In genomic region chr10:60582956-60583355, GRCm38 (mm10) we compare ENCODE assay signal across 23 mouse cellular contexts.
A peak's percentile ranks its signal among the peaks of the same experiment; 100 is the strongest.
DNase-seq lines count a peak whose midpoint lies in the region; ATAC-seq and TF ChIP-seq lines count a peak whose summit lies in the region.
"Had no signal": no experiment of that assay in that cellular context is flagged by ENCODE, and none has a peak within 500 bp of the region (broad histone marks: within the 10 kb centered on the region; RNA-seq: fewer than 3 reads in every experiment).

No protein-coding gene starts in this region.

- intact Hi-C loops in left cerebral cortex, adult 2 months (cut with DNase I), result no loop called here

- 22% methylated on average over 15 of the region's 15 CpGs for WGBS in forebrain, embryonic 15.5 days
- 25% methylated on average over 15 of the region's 15 CpGs for WGBS in neural tube, embryonic 13.5 days
- WGBS in heart, embryonic 12.5 days, result 71% methylated on average over 15 of the region's 15 CpGs

- no peak overlapping the region for H3K4me3 ChIP-seq in forebrain, embryonic 15.5 days
- H3K4me3 ChIP-seq in neural tube, embryonic 13.5 days, result no peak overlapping the region
- no peak overlapping the region for H3K4me3 ChIP-seq in heart, embryonic 12.5 days
- no peak overlapping the region for H3K4me3 ChIP-seq in left cerebral cortex, adult 2 months
- H3K4me3 ChIP-seq: heart, embryonic 13.5 days; limb, embryonic 13.5 days; myocyte had no signal

- 0 out of 2 replicates have a peak overlapping the region, but pooled peaks have one; percentile 19 for H3K4me2 ChIP-seq in forebrain, embryonic 15.5 days (replicated peaks)
- peak overlapping the region; percentile 9; the same call in 1 of the 2 replicates for H3K4me2 ChIP-seq in neural tube, embryonic 13.5 days
- H3K4me2 ChIP-seq in heart, embryonic 12.5 days, result no peak overlapping the region
- H3K4me2 ChIP-seq: heart, embryonic 13.5 days; limb, embryonic 13.5 days; midbrain, embryonic 11.5 days had no signal

- peak; percentile 40 for DNase-seq in embryo, embryonic 11 days
- no peak for DNase-seq in embryo, embryonic 10.5 days (ENCODE audit: low spot score)
- peak; percentile 80 for DNase-seq in Muller cell, postnatal 12 days (ENCODE audit: inconsistent ontology term)
- no peak for DNase-seq in left cerebral cortex, adult 2 months (ENCODE audit: extremely low spot score in 1 of 2, low spot score in 2 of 2)
- DNase-seq: adrenal gland, postnatal 14 days; cerebellum, adult 11-12 months; cerebellum, postnatal 14 days; gastrocnemius, postnatal 10 days; heart, adult 11 months; heart, postnatal 36 days; thymus, postnatal 36 days had no signal

- H3K36me3 ChIP-seq in forebrain, embryonic 15.5 days, result no peaks in the 10 kb centered on the region
- no peaks in the 10 kb centered on the region for H3K36me3 ChIP-seq in neural tube, embryonic 13.5 days
- H3K36me3 ChIP-seq in heart, embryonic 12.5 days, result no peaks in the 10 kb centered on the region
- H3K36me3 ChIP-seq: G1E; heart, embryonic 13.5 days; limb, embryonic 13.5 days had no signal

- peaks cover 17% of the 10 kb centered on the region for H3K4me1 ChIP-seq in forebrain, embryonic 15.5 days
- peaks cover 10% of the 10 kb centered on the region for H3K4me1 ChIP-seq in neural tube, embryonic 13.5 days (replicated peaks)
- H3K4me1 ChIP-seq in heart, embryonic 12.5 days (replicated peaks), result peaks cover 11% of the 10 kb centered on the region

- H3K9me3 ChIP-seq in forebrain, embryonic 15.5 days, result no peaks in the 10 kb centered on the region
- no peaks in the 10 kb centered on the region for H3K9me3 ChIP-seq in neural tube, embryonic 13.5 days
- H3K9me3 ChIP-seq in heart, embryonic 12.5 days (replicated peaks), result peaks cover 5% of the 10 kb centered on the region; the same call in 1 of the 2 replicates
- H3K9me3 ChIP-seq: heart, embryonic 13.5 days; limb, embryonic 13.5 days had no signal

- no peak; the same call in 1 of the 2 replicates for ATAC-seq in forebrain, embryonic 15.5 days (replicated peaks)
- ATAC-seq in neural tube, embryonic 13.5 days (ENCODE audit: low read depth), result 0 out of 2 replicates have a peak, but pooled peaks have one; percentile 57
- ATAC-seq in heart, embryonic 12.5 days (ENCODE audit: insufficient number of reproducible peaks, low FRiP score), result no peak
- ATAC-seq in megakaryocyte progenitor cell, adult 5-6 weeks (replicated peaks; ENCODE audit: poor library complexity), result no peak
- ATAC-seq: intestine, embryonic 16.5 days had no signal

- no peak for TF ChIP-seq CTCF in left cerebral cortex, adult 2 months (IDR thresholded peaks at IDR 0.05)

- H3K9ac ChIP-seq in forebrain, embryonic 15.5 days (replicated peaks), result no peak overlapping the region
- no peak overlapping the region for H3K9ac ChIP-seq in neural tube, embryonic 13.5 days
- no peak overlapping the region for H3K9ac ChIP-seq in heart, embryonic 12.5 days
- H3K9ac ChIP-seq: heart, embryonic 13.5 days; limb, embryonic 13.5 days; liver, embryonic 14.5 days had no signal

- peaks cover 38% of the 10 kb centered on the region for H3K27me3 ChIP-seq in forebrain, embryonic 15.5 days
- H3K27me3 ChIP-seq in neural tube, embryonic 13.5 days, result peaks cover 98% of the 10 kb centered on the region
- peaks cover 4% of the 10 kb centered on the region; the same call in 1 of the 2 replicates for H3K27me3 ChIP-seq in heart, embryonic 12.5 days (replicated peaks)
- H3K27me3 ChIP-seq: limb, embryonic 13.5 days had no signal

- no peak overlapping the region for H3K27ac ChIP-seq in forebrain, embryonic 15.5 days (replicated peaks)
- no peak overlapping the region for H3K27ac ChIP-seq in neural tube, embryonic 13.5 days (replicated peaks)
- no peak overlapping the region for H3K27ac ChIP-seq in heart, embryonic 12.5 days (ENCODE audit: poor library complexity, severe bottlenecking)
- H3K27ac ChIP-seq in left cerebral cortex, adult 2 months, result no peak overlapping the region
- H3K27ac ChIP-seq: heart, embryonic 13.5 days; limb, embryonic 13.5 days; liver, embryonic 14.5 days; macrophage had no signal

Comparison
In these comparisons a context has a peak if more than half of its experiments do, and no peak if none do; other contexts are left out.
1. DNase-seq: peak in embryo, embryonic 11 days (single experiment) and Muller cell, postnatal 12 days (single experiment); none in embryo, embryonic 10.5 days (single experiment) and left cerebral cortex, adult 2 months (0 of 2).